Mouse (Mus musculus): ENCODE results near the gene Acot1.
"Not testable (repeated sequence)": the region's sequence is repeated elsewhere in the genome, so short reads cannot be mapped to it uniquely, and the experiment has no call there.

Gene Acot1

GRCm38 (mm10) chr12:84009171-84009965 is at the start of gene Acot1:
Acot1 (plus strand) TSS chr12:84009490.
- peak; percentile 8 to 9 for DNase-seq (ENCODE audit: low read depth in 1 of 2, low spot score in 2 of 2)

DNA sequence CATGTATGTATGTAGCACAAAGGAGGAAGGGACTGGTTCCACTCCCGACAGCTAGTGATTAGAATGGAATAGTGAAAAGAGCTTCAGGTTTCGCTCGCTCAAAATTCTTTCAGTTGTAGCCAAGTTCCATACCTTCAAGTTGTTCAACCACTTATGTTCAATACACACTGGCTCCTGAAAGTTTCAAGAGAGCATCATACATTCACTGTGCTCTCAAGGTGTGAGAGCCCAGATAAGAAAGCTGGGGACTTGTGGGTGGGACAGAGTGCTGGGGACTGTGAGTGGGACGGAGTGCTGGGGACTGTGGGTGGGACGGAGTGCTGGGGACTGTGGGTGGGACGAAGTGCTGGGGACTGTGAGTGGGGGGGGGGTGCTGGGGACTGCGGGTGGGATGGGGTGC is 44.1 kb upstream of the Acot1 start:
- DNase-seq (ENCODE audit: low read depth in 1 of 2, low spot score in 2 of 2) = no peak

- DNase-seq (ENCODE audit: low read depth in 1 of 2, low spot score in 2 of 2) = no peak
Measured at GRCm38 (mm10) chr12:83972117-83972516, 37.2 kb upstream of the Acot1 start.

- DNase-seq (ENCODE audit: low read depth in 1 of 2, low spot score in 2 of 2) = no peak
Measured at GRCm38 (mm10) chr12:83978862-83979261, 30.4 kb upstream of the Acot1 start.

DNA sequence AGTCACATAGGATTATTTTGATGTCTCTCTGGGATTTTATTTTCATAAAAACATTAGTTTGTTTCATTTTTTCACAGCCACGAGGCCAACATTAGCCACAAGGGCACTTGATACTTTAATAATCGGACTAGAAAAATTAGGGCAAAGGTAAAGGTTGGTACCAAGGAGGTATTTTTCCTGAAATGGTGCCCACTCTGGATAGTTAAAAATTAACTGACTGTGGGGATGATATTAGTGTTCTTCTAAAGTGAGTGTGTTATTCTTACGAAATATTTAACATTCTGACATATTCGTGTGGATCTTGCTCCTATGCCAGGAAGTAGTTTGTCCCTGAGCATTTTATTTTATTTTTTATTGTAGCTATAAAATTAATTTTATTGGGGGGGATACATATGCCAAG is 27.7 kb upstream of the Acot1 start:
- DNase-seq (ENCODE audit: low read depth in 1 of 2, low spot score in 2 of 2) = no peak

- no peak for DNase-seq (ENCODE audit: low read depth in 1 of 2, low spot score in 2 of 2)
Measured at GRCm38 (mm10) chr12:83984752-83985151, 24.5 kb upstream of the Acot1 start, which contains the start of gene Heatr4. Heatr4 (minus strand) TSS chr12:83984852.

- DNase-seq (ENCODE audit: low read depth in 1 of 2, low spot score in 2 of 2) = no peak
Measured at GRCm38 (mm10) chr12:83987242-83987582, 22.1 kb upstream of the Acot1 start.

DNA sequence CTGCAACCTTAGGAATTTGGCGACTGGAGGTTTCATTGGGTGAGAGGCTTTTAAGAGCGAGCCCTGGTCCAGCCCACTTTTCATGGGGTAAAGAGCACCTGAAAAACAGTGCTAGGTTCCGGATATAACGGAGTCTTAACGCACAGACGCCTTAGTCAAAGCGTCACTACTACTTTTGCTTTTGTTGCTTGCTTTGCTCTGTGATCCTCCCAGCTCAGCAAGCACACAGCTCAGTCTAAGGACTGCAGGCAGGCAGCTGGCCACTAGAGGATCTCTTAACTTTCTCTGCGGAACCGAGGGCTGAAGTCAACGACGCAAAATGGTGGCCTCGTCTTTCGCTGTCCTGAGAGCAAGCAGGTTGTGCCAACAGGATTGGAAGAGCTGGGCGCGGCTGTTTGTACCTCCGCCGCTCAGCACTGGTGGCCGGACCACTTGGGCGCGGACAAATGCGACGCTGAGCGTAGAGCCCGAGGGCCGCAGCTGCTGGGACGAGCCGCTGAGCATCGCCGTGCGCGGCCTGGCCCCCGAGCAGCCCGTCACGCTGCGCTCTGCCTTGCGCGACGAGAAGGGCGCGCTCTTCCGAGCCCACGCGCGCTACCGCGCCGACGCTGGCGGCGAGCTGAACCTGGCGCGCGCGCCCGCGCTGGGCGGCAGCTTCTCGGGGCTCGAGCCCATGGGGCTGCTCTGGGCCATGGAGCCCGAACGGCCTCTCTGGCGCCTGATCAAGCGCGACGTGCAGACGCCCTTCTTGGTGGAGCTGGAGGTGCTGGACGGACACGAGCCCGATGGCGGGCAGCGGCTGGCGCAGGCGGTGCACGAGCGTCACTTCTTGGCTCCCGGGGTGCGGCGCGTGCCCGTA is 21.5 kb upstream of the Acot1 start, which contains the start of gene Acot2:
Gene Acot2 (plus strand): TSS at position 279 of the 859 bp plus-strand sequence.
- peak; percentile 52 to 70 for DNase-seq (ENCODE audit: low read depth in 1 of 2, low spot score in 2 of 2)

GRCm38 (mm10) chr12:83988483-83988882 is 20.8 kb upstream of the Acot1 start:
- no peak for DNase-seq (ENCODE audit: low read depth in 1 of 2, low spot score in 2 of 2)

- DNase-seq (ENCODE audit: low read depth in 1 of 2, low spot score in 2 of 2) = no peak
Measured at GRCm38 (mm10) chr12:83989378-83989777, 19.9 kb upstream of the Acot1 start.

DNA sequence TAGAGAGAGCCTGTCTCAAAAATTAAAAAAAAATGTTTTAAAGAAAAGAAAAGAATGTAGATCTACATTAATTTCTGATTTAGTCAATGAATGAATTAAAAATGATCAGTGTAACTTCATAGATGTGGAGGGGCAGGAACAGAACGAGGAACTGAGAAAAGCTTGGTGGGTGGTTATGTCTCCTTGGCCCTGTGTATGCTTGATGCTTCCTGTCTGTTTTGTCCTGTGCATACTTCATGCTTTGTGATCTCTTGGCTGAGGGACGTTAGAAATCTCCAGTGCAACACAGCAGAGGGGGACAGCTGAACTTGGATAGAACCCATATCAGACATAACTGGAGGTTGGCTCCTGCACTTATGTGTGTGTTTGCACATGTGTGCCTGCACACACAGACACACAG is 12.1 kb upstream of the Acot1 start:
- DNase-seq (ENCODE audit: low read depth in 1 of 2, low spot score in 2 of 2) = no peak

DNA sequence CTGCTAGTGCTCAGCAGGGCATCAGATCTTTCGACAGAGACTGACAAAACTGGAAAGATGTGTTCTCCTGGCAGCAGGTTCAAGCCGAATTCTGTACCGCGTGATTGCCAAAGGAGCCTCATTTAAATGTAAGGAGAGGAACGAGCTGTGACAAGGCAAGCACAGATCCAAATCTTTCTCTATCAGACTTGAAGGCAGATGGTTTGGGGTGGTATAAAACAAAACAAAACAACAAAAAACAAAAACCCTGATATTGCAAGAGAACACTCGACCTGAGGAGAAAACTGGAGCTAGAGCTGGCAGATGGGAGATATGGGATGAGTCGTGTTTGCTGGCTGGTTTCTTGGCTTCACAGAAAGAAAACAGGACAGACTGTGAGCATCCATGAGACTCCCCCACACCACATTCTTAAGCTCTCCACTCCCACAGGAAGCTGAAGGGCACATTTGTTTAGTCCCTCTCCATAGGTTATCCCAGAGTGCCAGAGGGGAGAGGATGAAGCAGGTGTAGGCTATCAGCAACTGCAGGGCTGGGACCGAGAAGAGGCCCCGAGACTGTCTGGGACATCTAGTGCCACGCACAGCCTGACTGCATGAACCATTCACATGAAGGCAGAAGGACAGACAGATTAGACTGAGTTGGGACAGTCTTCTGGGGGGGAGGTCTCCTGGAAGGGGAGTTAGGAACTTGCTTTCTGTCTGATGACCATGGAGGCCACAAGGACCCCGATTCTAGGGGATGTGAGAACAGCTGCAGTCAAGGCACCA is 10.8 kb upstream of the Acot1 start:
- DNase-seq (ENCODE audit: low read depth in 1 of 2, low spot score in 2 of 2) = no peak

DNA sequence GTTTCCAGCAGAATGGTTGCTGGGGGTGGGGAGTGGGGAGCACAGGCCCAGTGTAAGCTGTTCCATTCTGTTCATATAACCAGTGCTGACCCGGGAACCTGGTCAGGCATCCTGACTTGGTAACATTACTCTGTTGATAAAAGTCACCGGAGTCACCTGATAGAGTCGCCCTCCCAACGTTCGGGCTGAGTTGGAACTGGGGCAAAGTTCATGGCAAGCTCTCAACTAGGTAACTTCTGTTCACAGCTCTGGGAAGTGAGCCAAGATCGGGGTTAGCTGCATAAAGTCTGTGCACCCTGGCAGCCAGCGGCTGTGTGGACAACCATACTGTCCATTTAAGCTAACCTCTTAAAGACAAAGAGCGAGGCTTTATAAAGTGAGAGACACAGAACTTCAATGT is 10.1 kb upstream of the Acot1 start:
- not testable (repeated sequence) for DNase-seq (ENCODE audit: low read depth in 1 of 2, low spot score in 2 of 2)

DNA sequence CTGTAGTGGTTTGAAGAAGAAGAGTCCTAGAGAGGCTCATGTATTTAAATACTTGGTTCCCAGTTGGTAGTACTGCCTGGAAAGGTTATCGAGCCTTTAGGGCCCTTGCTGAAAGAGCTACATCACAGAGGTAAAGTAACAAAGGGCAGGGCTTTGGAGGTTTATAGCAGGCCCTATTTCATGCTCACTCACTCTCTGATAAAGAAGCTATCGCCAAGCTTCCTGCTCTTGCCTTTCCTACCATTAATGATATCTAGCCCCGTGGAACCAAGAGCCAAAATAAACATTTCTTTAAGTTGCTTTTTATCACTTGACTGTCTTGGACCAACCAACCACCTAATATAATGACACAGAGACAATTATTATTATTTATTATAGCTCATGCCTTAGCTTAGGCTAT is 8.9 kb upstream of the Acot1 start:
- no peak for DNase-seq (ENCODE audit: low read depth in 1 of 2, low spot score in 2 of 2)

- DNase-seq (ENCODE audit: low read depth in 1 of 2, low spot score in 2 of 2) = no peak
Measured at GRCm38 (mm10) chr12:84003866-84004265, 5.4 kb upstream of the Acot1 start.

- DNase-seq (ENCODE audit: low read depth in 1 of 2, low spot score in 2 of 2) = no peak
Measured at GRCm38 (mm10) chr12:84008251-84008650, 1.0 kb upstream of the Acot1 start.

DNA sequence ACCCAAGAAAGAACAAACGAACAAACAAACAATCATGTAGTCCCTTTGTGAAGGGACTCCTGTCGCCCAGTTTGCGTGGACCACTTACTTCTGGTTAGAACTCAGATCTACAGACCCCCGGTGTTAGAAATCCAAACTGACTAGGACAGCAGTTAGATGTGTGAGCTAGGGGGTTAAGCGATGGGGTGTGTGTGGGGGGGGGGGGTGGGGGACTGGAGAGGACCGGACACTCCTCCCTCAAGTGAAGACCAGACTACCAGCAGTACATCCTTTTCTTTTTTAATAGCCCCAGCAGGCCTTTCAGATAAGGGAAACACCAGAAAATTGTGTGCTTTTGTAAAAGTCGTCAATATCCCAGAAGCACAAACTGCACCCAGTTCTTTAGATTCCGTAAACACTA is 561 bp upstream of the Acot1 start:
- DNase-seq (ENCODE audit: low read depth in 1 of 2, low spot score in 2 of 2) = no peak

DNA sequence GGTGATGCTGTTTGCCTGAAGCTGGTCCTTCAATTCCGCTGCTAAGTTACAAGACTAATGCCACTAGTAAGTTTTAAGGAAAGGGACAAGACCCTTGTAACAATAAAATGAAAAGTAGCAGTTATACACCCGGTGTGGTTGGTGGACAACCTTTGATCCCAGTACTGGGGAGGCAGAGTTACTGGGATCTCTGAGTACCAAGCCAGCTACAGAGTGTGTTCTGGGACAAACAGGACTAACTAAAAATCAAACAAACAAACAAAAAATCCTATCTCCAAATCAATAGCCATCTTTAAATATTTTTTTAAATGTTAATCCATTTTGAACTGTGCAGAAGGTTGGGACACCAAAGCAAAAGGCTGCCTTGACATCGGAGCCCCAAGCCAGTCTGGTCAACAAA is 911 bp downstream of the Acot1 start:
- DNase-seq (ENCODE audit: low read depth in 1 of 2, low spot score in 2 of 2) = no peak

- DNase-seq (ENCODE audit: low read depth in 1 of 2, low spot score in 2 of 2) = no peak
Measured at GRCm38 (mm10) chr12:84011251-84012040, 2.2 kb downstream of the Acot1 start.

DNA sequence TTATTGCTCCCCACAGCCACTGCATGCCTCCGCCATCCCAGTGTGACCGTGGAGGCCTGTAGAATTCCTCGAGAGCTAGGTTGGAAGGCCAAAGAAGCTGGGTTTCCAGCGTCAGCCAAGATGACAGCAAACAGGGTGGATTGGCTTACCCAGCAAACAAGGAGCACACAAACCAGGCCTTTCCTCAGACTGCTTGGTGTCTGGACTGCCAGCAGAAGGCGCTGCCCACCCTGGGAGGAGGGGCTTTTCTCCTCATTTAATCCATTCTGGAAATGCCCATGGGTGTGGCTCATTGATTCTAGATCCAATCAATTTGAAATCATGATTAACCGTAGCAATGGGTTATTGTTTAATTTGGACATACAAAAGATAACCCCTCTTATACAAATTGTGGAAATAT is 3.8 kb downstream of the Acot1 start:
- DNase-seq (ENCODE audit: low read depth in 1 of 2, low spot score in 2 of 2) = no peak

- no peak for DNase-seq (ENCODE audit: low read depth in 1 of 2, low spot score in 2 of 2)
Measured at GRCm38 (mm10) chr12:84013701-84014100, 4.4 kb downstream of the Acot1 start.
